Mouse (Mus musculus): Measurements from ENCODE around the gene Mettl23.

DNA sequence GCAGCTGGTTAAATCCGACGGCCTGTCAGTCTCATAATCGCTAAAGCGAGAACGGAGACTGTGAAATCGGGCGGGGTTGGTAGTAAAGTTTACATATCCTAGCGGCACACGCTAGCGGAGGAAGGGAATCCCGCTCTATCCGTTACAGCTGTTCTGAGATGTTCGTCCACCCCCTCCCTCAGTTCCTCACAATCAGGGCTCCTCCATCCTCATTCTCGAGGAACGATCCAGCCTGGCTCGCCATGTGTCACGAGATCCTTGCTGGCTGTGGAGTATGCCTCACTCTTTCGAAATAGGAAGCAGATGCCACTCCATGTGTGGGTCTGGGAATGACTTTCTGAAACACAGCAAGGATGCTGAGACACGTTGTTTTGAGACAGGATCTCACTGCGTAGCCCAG lies 30.9 kb downstream of the Mettl23 start:
- no peak for TF ChIP-seq POLR2A (IDR thresholded peaks at IDR 0.05; ENCODE audit: extremely low read depth, insufficient read depth, low read length)
- TF ChIP-seq CTCF (IDR thresholded peaks at IDR 0.05; ENCODE audit: extremely low read depth, insufficient read depth, low read length): no peak

All from cortical plate, adult 2 months (tissue).